Mouse (Mus musculus): Measurements from ENCODE around the gene Hal. TPM values are rescaled to one million over a fixed set of nuclear protein-coding genes. Genes with fewer than 3 reads are reported as not detected.

The Hal gene
- total and polyA plus RNA-seq, 2 experiments from 2014 or later = not detected

- Histone ChIP-seq H3K9me3 (replicated peaks; ENCODE audit: control insufficient read depth, low read length) (no peaks in the 10 kb centered on the region), H3K27me3 (ENCODE audit: control insufficient read depth, insufficient read depth, low read length) (no peaks in the 10 kb centered on the region), H3K9ac (replicated peaks; ENCODE audit: low read depth, low read length) (no peak overlapping the region), H3K36me3 (replicated peaks; ENCODE audit: control insufficient read depth, insufficient read depth, low read length) (no peaks in the 10 kb centered on the region), H3K27ac (ENCODE audit: low read depth) (no peak overlapping the region), H3K4me3 (ENCODE audit: low read depth, low read length) (no peak overlapping the region), H3K4me2 (ENCODE audit: low read depth, low read length) (no peak overlapping the region), H3K4me1 (ENCODE audit: control insufficient read depth, insufficient read depth) (no peaks in the 10 kb centered on the region)
- 82% methylated on average over 11 of the region's 11 CpGs for WGBS
- TF ChIP-seq CTCF (IDR thresholded peaks at IDR 0.05; ENCODE audit: low read depth) = 0 out of 2 replicates have a peak, but pooled peaks have one; percentile 5
- no peak for TF ChIP-seq EP300 (IDR thresholded peaks at IDR 0.05; ENCODE audit: low read depth)
- ATAC-seq (ENCODE audit: insufficient read depth, low read depth) (no peak), DNase-seq (ENCODE audit: low spot score) (no peak)
These were observed 79.4 kb downstream of the Hal start for GRCm38 (mm10) chr10:93567841-93568566.

DNA sequence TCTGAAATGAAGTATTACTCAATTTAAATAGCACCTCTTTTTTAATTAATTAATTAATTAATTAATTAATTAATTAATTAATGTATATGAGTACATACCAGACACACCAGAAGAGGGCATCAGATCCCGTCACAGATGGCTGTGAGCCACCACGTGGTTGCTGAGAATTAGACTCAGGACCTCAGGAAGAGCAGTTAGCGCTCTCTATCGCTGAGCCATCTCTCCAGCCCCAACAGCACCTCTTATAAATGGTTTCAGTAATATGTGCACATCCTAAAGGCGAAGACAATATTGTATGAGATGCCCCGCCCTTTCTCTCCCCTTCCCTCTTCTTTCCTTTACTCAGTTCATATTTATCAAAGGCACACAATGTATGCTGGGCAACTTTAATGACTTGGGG is 80.1 kb downstream of the Hal start:
- DNase-seq (ENCODE audit: low spot score) (no peak), ATAC-seq (ENCODE audit: insufficient read depth, low read depth) (no peak)
- Histone ChIP-seq H3K4me2 (ENCODE audit: low read depth, low read length) (no peak overlapping the region), H3K27me3 (ENCODE audit: control insufficient read depth, insufficient read depth, low read length) (no peaks in the 10 kb centered on the region), H3K4me3 (ENCODE audit: low read depth, low read length) (no peak overlapping the region), H3K27ac (ENCODE audit: low read depth) (no peak overlapping the region), H3K9me3 (replicated peaks; ENCODE audit: control insufficient read depth, low read length) (no peaks in the 10 kb centered on the region), H3K36me3 (replicated peaks; ENCODE audit: control insufficient read depth, insufficient read depth, low read length) (no peaks in the 10 kb centered on the region), H3K4me1 (ENCODE audit: control insufficient read depth, insufficient read depth) (no peaks in the 10 kb centered on the region), H3K9ac (replicated peaks; ENCODE audit: low read depth, low read length) (no peak overlapping the region)
- TF ChIP-seq CTCF (IDR thresholded peaks at IDR 0.05; ENCODE audit: low read depth) (no peak), EP300 (IDR thresholded peaks at IDR 0.05; ENCODE audit: low read depth) (no peak)
- 82% methylated on average over 6 of the region's 6 CpGs for WGBS

Other genes starting within 250 kb of the Hal start
- 45.0 and 47.3 TPM in 2 replicates for gene Elk3, start 177.6 kb upstream of the Hal start, total RNA-seq (2014; rRNA removed; ENCODE audit: low replicate concordance)
- gene Elk3, start 177.6 kb upstream of the Hal start, polyA plus RNA-seq (2015; fragmentation: Nextera tagmentation; extraction: Ambion mirVana) = 31.0 and 34.4 TPM in 2 replicates
- gene Lta4h, start 35.4 kb upstream of the Hal start, total RNA-seq (2014; rRNA removed; ENCODE audit: low replicate concordance) = 92.1 and 126 TPM in 2 replicates
- 137 and 144 TPM in 2 replicates for gene Lta4h, start 35.4 kb upstream of the Hal start, polyA plus RNA-seq (2015; fragmentation: Nextera tagmentation; extraction: Ambion mirVana)
- not detected in 2 replicates for gene Amdhd1, start 51.3 kb downstream of the Hal start, total RNA-seq (2014; rRNA removed; ENCODE audit: low replicate concordance)
- 0.04 TPM in 1 of 2 replicates, not detected in the other for gene Amdhd1, start 51.3 kb downstream of the Hal start, polyA plus RNA-seq (2015; fragmentation: Nextera tagmentation; extraction: Ambion mirVana)
- not detected in 2 replicates for gene Ccdc38, start 51.9 kb downstream of the Hal start, total RNA-seq (2014; rRNA removed; ENCODE audit: low replicate concordance)
- 0.10 and 0.11 TPM in 2 replicates for gene Ccdc38, start 51.9 kb downstream of the Hal start, polyA plus RNA-seq (2015; fragmentation: Nextera tagmentation; extraction: Ambion mirVana)
- 13.7 and 35.4 TPM in 2 replicates for gene Snrpf, start 100.9 kb downstream of the Hal start, total RNA-seq (2014; rRNA removed; ENCODE audit: low replicate concordance)
- 55.7 and 59.4 TPM in 2 replicates for gene Snrpf, start 100.9 kb downstream of the Hal start, polyA plus RNA-seq (2015; fragmentation: Nextera tagmentation; extraction: Ambion mirVana)
- 36.0 and 37.2 TPM in 2 replicates for gene Ntn4, start 151.9 kb downstream of the Hal start, total RNA-seq (2014; rRNA removed; ENCODE audit: low replicate concordance)
- 2.1 and 2.5 TPM in 2 replicates for gene Ntn4, start 151.9 kb downstream of the Hal start, polyA plus RNA-seq (2015; fragmentation: Nextera tagmentation; extraction: Ambion mirVana)

Measured in heart, postnatal 0 days (tissue).